Mouse (Mus musculus) ES-E14 (cell line): ENCODE measurements around the gene Pakap. TPM values are rescaled to one million over a fixed set of nuclear protein-coding genes. Genes with fewer than 3 reads are reported as not detected.

Experiments used
- DNase-seq: peaks from one replicate; pipeline ENCODE4 v3.0.0-alpha.2; 2013; ENCODE audit warnings: low read depth, low spot score
- H3K27ac ChIP-seq: 2 replicates; pipeline ENCODE4 v1.5.1; 2012; ENCODE audit warnings: low read depth, mild to moderate bottlenecking, low read length, moderate library complexity, mixed read lengths; ENCODE audit not compliant: poor library complexity, insufficient read depth, severe bottlenecking
- H3K36me3 ChIP-seq: 2 replicates; pipeline ENCODE4 v1.6.1; 2012; ENCODE audit warnings: mild to moderate bottlenecking, low read length, moderate library complexity, mixed read lengths; ENCODE audit not compliant: control insufficient read depth, poor library complexity, insufficient read depth, severe bottlenecking
- H3K4me1 ChIP-seq, 2 experiments: fragments of 150-350 bp in 1 of 2; sonication (generic) in 1 of 2; 2 replicates each; pipeline ENCODE4 v1.6.1; 2012; ENCODE audit warnings: low read length in 2 of 2, mild to moderate bottlenecking in 1 of 2, mixed read lengths in 1 of 2; ENCODE audit not compliant: control insufficient read depth in 2 of 2, insufficient read depth in 2 of 2, poor library complexity in 1 of 2
- H3K4me3 ChIP-seq, 2 experiments: fragments of 150-350 bp in 1 of 2; sonication (generic) in 1 of 2; 2 replicates each; pipeline ENCODE4 v1.5.1; 2012; ENCODE audit warnings: low read length in 2 of 2, low read depth in 1 of 2, mild to moderate bottlenecking in 1 of 2, mixed read lengths in 1 of 2; ENCODE audit not compliant: insufficient read depth in 1 of 2, poor library complexity in 1 of 2, severe bottlenecking in 1 of 2
- H3K9ac ChIP-seq: 2 replicates; pipeline ENCODE4 v1.6.1; 2012; ENCODE audit warnings: low read depth, mild to moderate bottlenecking, low read length, mixed read lengths; ENCODE audit not compliant: poor library complexity, insufficient read depth, severe bottlenecking
- H3K9me3 ChIP-seq: fragments of 150-350 bp; sonication (generic); 2 replicates; pipeline ENCODE4 v1.6.1; 2012; ENCODE audit warnings: low read depth, mild to moderate bottlenecking, low read length; ENCODE audit not compliant: control insufficient read depth, insufficient read depth
- CHD2 ChIP-seq: IDR thresholded peaks from 2 replicates; pipeline ENCODE4 v1.6.1; 2014; ENCODE audit warnings: mild to moderate bottlenecking, low read depth, low read length, inconsistent platforms
- HCFC1 ChIP-seq: IDR thresholded peaks from 2 replicates; pipeline ENCODE4 v1.6.1; 2012; ENCODE audit warnings: low read length, inconsistent platforms, borderline replicate concordance; ENCODE audit not compliant: insufficient read depth
- MAFK ChIP-seq: IDR thresholded peaks from 2 replicates; pipeline ENCODE4 v1.6.1; 2014; ENCODE audit warnings: mild to moderate bottlenecking, low read depth, low read length, inconsistent platforms; ENCODE audit not compliant: insufficient read depth
- ZC3H11A ChIP-seq: IDR thresholded peaks from 2 replicates; pipeline ENCODE4 v1.6.1; 2012; ENCODE audit warnings: low read depth, mild to moderate bottlenecking, inconsistent platforms, low read length, borderline replicate concordance
- ZNF384 ChIP-seq: IDR thresholded peaks from 2 replicates; pipeline ENCODE4 v1.6.1; 2012; ENCODE audit warnings: low read depth, low read length, inconsistent platforms
- in situ Hi-C, 2 experiments: fragments of 600-800 bp; cut with MboI; formaldehyde crosslinking; loops; one replicate each; pipeline ENCODE4 v1.15.1; 2025; ENCODE audit warnings: low sequenced_read_pairs in 2 of 2, inconsistent platforms in 1 of 2; ENCODE audit not compliant: unreplicated experiment in 2 of 2
- total RNA-seq: library from RNA; depleted of rRNA; stranded (reverse); fragments of 300-350 nt; gene quantifications from 2 replicates; pipeline ENCODE4 v1.2.3, GENCODE M21; 2012

Gene Pakap
- total RNA-seq, 1 experiment, result 5.8 TPM

DNA sequence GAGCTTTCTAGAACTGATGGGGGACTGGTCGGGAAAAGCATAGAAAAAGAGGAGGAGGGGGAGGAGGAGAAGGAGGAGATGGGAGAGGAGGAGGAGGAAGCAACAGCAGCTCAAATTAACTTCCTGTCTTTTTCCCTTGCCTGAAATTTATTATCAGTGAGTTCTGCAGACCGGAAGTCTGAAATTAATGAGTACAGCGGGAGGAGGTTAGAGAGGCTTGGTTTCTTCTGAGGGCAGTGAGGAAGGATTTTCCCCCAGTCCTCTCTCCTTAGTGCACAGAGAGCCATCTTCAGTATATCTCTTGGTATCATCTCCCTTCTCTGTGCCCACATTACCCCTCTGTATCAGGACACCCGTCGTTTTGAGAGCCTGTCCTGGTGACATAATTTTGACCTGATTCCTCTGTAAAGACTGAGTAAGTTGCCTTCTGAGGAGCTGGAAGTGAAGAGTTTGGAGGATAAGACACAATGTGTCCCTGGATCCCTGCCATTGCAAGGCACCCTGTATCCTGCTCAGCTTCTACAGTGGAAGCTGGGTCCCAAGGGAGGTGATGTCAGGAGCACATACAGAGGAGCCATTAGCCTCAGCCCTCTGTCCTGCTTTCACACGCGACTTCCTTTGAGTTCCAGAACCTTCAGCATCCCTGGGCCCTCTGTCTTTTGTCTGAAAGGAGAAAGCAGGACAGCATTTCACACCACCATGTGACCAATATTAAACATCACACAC, 19.1 kb downstream of the Pakap start:
- Histone ChIP-seq H3K9me3 (no peaks in the 10 kb centered on the region), H3K36me3 (no peaks in the 10 kb centered on the region), H3K4me3 (no peak overlapping the region), H3K27ac (no peak overlapping the region), H3K4me1 (no peaks in the 10 kb centered on the region), H3K9ac (no peak overlapping the region)
- DNase-seq, result no peak
- no peak for TF ChIP-seq ZC3H11A
- no peak for TF ChIP-seq MAFK
- no peak for TF ChIP-seq ZNF384
- no peak for TF ChIP-seq HCFC1
- TF ChIP-seq CHD2, result no peak
- in situ Hi-C loops, result no loop called here

DNA sequence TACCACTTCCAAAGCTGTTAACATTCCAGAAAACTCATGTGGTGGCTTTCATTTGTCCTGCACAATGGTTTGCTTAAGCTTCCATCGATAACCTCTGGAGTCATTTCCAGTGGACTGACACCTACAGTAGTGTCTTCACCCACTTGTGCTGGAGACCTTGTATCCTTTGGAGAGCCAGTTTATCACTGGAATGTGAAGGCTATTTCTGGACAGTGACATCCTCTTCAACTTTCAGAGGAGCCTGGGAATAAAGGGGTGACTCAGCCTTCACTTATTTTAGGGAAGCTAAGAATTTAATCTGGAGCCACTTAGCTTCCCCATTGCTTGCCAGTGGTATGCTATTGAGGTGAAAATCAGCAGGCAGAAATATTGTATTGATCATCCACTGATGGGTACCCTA, 20.4 kb downstream of the Pakap start:
- DNase-seq, result no peak
- H3K36me3 ChIP-seq, result no peaks in the 10 kb centered on the region
- H3K4me1 ChIP-seq, result no peaks in the 10 kb centered on the region
- H3K27ac ChIP-seq, result no peak overlapping the region
- in situ Hi-C loops, result no loop called here
- TF ChIP-seq ZC3H11A, result no peak
- no peak for TF ChIP-seq MAFK
- TF ChIP-seq ZNF384, result no peak
- no peak for TF ChIP-seq HCFC1
- TF ChIP-seq CHD2, result no peak
- no peaks in the 10 kb centered on the region for H3K9me3 ChIP-seq
- no peak overlapping the region for H3K9ac ChIP-seq
- H3K4me3 ChIP-seq, result no peak overlapping the region

DNA sequence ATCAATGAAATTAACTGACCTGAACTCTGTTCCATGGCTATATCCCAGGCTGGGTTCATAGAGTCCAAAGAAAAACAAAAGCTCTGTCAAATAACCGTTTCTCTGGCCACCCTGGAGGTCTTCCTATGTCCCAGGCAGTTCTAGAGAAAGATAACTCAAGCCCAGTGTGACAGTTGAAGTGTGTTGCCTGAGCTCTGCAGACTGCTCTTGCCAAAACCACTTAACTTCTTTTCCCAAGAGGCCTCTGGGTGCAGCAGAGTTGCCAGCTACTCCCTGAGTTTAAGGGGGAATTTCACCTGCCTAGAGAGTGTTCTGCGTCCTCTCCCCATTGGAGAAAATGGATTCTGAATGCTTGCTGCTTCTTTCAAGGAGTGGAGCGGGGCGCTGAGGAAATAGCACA, 24.8 kb downstream of the Pakap start:
- H3K9me3 ChIP-seq, result no peaks in the 10 kb centered on the region
- in situ Hi-C loops, result no loop called here
- H3K4me1 ChIP-seq, result no peaks in the 10 kb centered on the region
- no peak for DNase-seq
- H3K27ac ChIP-seq, result no peak overlapping the region
- TF ChIP-seq MAFK, result no peak
- no peak for TF ChIP-seq ZNF384
- no peak for TF ChIP-seq CHD2
- TF ChIP-seq ZC3H11A, result no peak
- no peak for TF ChIP-seq HCFC1
- H3K9ac ChIP-seq, result no peak overlapping the region
- H3K4me3 ChIP-seq, result no peak overlapping the region
- no peaks in the 10 kb centered on the region for H3K36me3 ChIP-seq

DNA sequence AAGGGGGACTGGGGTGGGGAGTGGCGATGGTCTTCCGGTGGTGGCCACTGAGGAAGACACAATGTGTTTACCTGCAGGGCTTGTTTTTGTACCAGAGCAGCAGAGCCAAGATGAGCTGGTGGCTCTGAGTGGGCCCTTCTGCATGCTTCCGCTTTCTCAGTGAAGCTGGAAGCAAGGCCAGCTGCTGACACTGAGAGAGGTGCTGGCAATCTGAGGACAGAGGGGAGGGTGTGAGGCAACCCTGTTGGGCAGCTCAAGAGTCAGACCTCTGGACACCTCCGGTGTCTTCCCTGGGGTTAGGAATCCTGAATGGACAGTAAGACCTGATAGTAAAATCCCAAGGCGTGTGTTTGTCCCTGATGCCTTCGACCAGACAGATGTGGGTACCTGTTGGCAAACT, 32.0 kb downstream of the Pakap start:
- Histone ChIP-seq H3K9ac (no peak overlapping the region), H3K4me3 (no peak overlapping the region), H3K9me3 (no peaks in the 10 kb centered on the region), H3K4me1 (no peaks in the 10 kb centered on the region), H3K36me3 (no peaks in the 10 kb centered on the region), H3K27ac (no peak overlapping the region)
- no peak for DNase-seq
- TF ChIP-seq CHD2 (no peak), ZNF384 (no peak), HCFC1 (no peak)
- in situ Hi-C loops, result no loop called here
